Mouse (Mus musculus) ES-E14 (cell line): ENCODE results near the gene Agbl3. TPM values are rescaled to one million over a fixed set of nuclear protein-coding genes. Genes with fewer than 3 reads are reported as not detected.

Source experiments
- DNase-seq: peaks from one replicate; pipeline ENCODE4 v3.0.0-alpha.2; 2013; ENCODE audit warnings: low read depth, low spot score
- H3K27ac ChIP-seq: 2 replicates; pipeline ENCODE4 v1.5.1; 2012; ENCODE audit warnings: low read depth, mild to moderate bottlenecking, low read length, moderate library complexity, mixed read lengths; ENCODE audit not compliant: poor library complexity, insufficient read depth, severe bottlenecking
- H3K36me3 ChIP-seq: 2 replicates; pipeline ENCODE4 v1.6.1; 2012; ENCODE audit warnings: mild to moderate bottlenecking, low read length, moderate library complexity, mixed read lengths; ENCODE audit not compliant: control insufficient read depth, poor library complexity, insufficient read depth, severe bottlenecking
- H3K4me1 ChIP-seq, 2 experiments: fragments of 150-350 bp in 1 of 2; sonication (generic) in 1 of 2; 2 replicates each; pipeline ENCODE4 v1.6.1; 2012; ENCODE audit warnings: low read length in 2 of 2, mild to moderate bottlenecking in 1 of 2, mixed read lengths in 1 of 2; ENCODE audit not compliant: control insufficient read depth in 2 of 2, insufficient read depth in 2 of 2, poor library complexity in 1 of 2
- H3K4me3 ChIP-seq, 2 experiments: fragments of 150-350 bp in 1 of 2; sonication (generic) in 1 of 2; 2 replicates each; pipeline ENCODE4 v1.5.1; 2012; ENCODE audit warnings: low read length in 2 of 2, low read depth in 1 of 2, mild to moderate bottlenecking in 1 of 2, mixed read lengths in 1 of 2; ENCODE audit not compliant: insufficient read depth in 1 of 2, poor library complexity in 1 of 2, severe bottlenecking in 1 of 2
- H3K9ac ChIP-seq: 2 replicates; pipeline ENCODE4 v1.6.1; 2012; ENCODE audit warnings: low read depth, mild to moderate bottlenecking, low read length, mixed read lengths; ENCODE audit not compliant: poor library complexity, insufficient read depth, severe bottlenecking
- H3K9me3 ChIP-seq: fragments of 150-350 bp; sonication (generic); 2 replicates; pipeline ENCODE4 v1.6.1; 2012; ENCODE audit warnings: low read depth, mild to moderate bottlenecking, low read length; ENCODE audit not compliant: control insufficient read depth, insufficient read depth
- CHD2 ChIP-seq: IDR thresholded peaks from 2 replicates; pipeline ENCODE4 v1.6.1; 2014; ENCODE audit warnings: mild to moderate bottlenecking, low read depth, low read length, inconsistent platforms
- HCFC1 ChIP-seq: IDR thresholded peaks from 2 replicates; pipeline ENCODE4 v1.6.1; 2012; ENCODE audit warnings: low read length, inconsistent platforms, borderline replicate concordance; ENCODE audit not compliant: insufficient read depth
- MAFK ChIP-seq: IDR thresholded peaks from 2 replicates; pipeline ENCODE4 v1.6.1; 2014; ENCODE audit warnings: mild to moderate bottlenecking, low read depth, low read length, inconsistent platforms; ENCODE audit not compliant: insufficient read depth
- ZC3H11A ChIP-seq: IDR thresholded peaks from 2 replicates; pipeline ENCODE4 v1.6.1; 2012; ENCODE audit warnings: low read depth, mild to moderate bottlenecking, inconsistent platforms, low read length, borderline replicate concordance
- ZNF384 ChIP-seq: IDR thresholded peaks from 2 replicates; pipeline ENCODE4 v1.6.1; 2012; ENCODE audit warnings: low read depth, low read length, inconsistent platforms
- in situ Hi-C, 2 experiments: fragments of 600-800 bp; cut with MboI; formaldehyde crosslinking; loops; one replicate each; pipeline ENCODE4 v1.15.1; 2025; ENCODE audit warnings: low sequenced_read_pairs in 2 of 2, inconsistent platforms in 1 of 2; ENCODE audit not compliant: unreplicated experiment in 2 of 2
- total RNA-seq: library from RNA; depleted of rRNA; stranded (reverse); fragments of 300-350 nt; gene quantifications from 2 replicates; pipeline ENCODE4 v1.2.3, GENCODE M21; 2012; rRNA removed

Agbl3 gene
- 1.3 and 2.6 TPM in 2 replicates for total RNA-seq

GRCm38 (mm10) chr6:34780231-34780942, at the start of gene Agbl3:
Gene Agbl3, plus strand, starts transcription at chr6:34780432.
- Histone ChIP-seq H3K9ac (peak within 1 kb of the TSS; percentile 92), H3K36me3 (no peaks in the 10 kb centered on the region), H3K27ac (no peak within 1 kb of the TSS), H3K9me3 (no peaks in the 10 kb centered on the region), H3K4me1 (peaks cover 0 to 3% of the 10 kb centered on the region in 2 experiments; a peak in 2 of 4 replicates), H3K4me3 (peak within 1 kb of the TSS; percentile 59 to 78)
- TF ChIP-seq HCFC1 = no peak
- no peak for TF ChIP-seq ZC3H11A
- TF ChIP-seq CHD2 = peak; percentile 96
- in situ Hi-C loops = no loop called here
- DNase-seq = peak; percentile 94

GRCm38 (mm10) chr6:34731007-34731406, 49.2 kb upstream of the Agbl3 start:
- TF ChIP-seq HCFC1 (no peak), CHD2 (no peak), ZC3H11A (no peak), ZNF384 (no peak), MAFK (no peak)
- Histone ChIP-seq H3K9me3 (no peaks in the 10 kb centered on the region), H3K9ac (no peak overlapping the region), H3K4me3 (no peak overlapping the region), H3K4me1 (peaks cover 0 to 6% of the 10 kb centered on the region in 2 experiments; a peak in 1 of 4 replicates), H3K36me3 (no peaks in the 10 kb centered on the region), H3K27ac (no peak overlapping the region)
- DNase-seq = no peak
- in situ Hi-C loops = no loop called here

- Histone ChIP-seq H3K9ac (no peak overlapping the region), H3K27ac (no peak overlapping the region), H3K9me3 (no peaks in the 10 kb centered on the region), H3K4me3 (no peak overlapping the region), H3K36me3 (no peaks in the 10 kb centered on the region), H3K4me1 (peaks cover 0 to 6% of the 10 kb centered on the region in 2 experiments; a peak in 1 of 4 replicates)
- no peak for DNase-seq
- in situ Hi-C loops = no loop called here
- TF ChIP-seq ZC3H11A = no peak
- TF ChIP-seq HCFC1 = no peak
- no peak for TF ChIP-seq MAFK
- TF ChIP-seq ZNF384 = no peak
- no peak for TF ChIP-seq CHD2
Observed at GRCm38 (mm10) chr6:34731529-34731928, 48.7 kb upstream of the Agbl3 start.

GRCm38 (mm10) chr6:34734940-34735695, 45.1 kb upstream of the Agbl3 start:
- Histone ChIP-seq H3K9me3 (no peaks in the 10 kb centered on the region), H3K36me3 (no peaks in the 10 kb centered on the region), H3K4me3 (no peak overlapping the region), H3K9ac (no peak overlapping the region), H3K27ac (no peak overlapping the region), H3K4me1 (no peaks in the 10 kb centered on the region)
- in situ Hi-C loops = no loop called here
- DNase-seq = no peak
- TF ChIP-seq MAFK (no peak), ZNF384 (no peak), CHD2 (no peak), ZC3H11A (no peak), HCFC1 (no peak)
